Mouse (Mus musculus): ENCODE measurements around the gene Gm609. TPM values are rescaled to one million over a fixed set of nuclear protein-coding genes. Genes with fewer than 3 reads are reported as not detected.

Gene Gm609
- polyA plus RNA-seq, 1 experiment from 2014 or later: not detected

- no peak for ATAC-seq (ENCODE audit: low FRiP score)
Measured at GRCm38 (mm10) chr16:45389833-45390232, 102.9 kb downstream of the Gm609 start.

GRCm38 (mm10) chr16:45389041-45389440 is 103.7 kb downstream of the Gm609 start:
- Histone ChIP-seq H3K4me2 (replicated peaks) (no peak overlapping the region), H3K9ac (no peak overlapping the region), H3K27me3 (no peaks in the 10 kb centered on the region), H3K9me3 (replicated peaks) (no peaks in the 10 kb centered on the region), H3K4me1 (no peaks in the 10 kb centered on the region), H3K27ac (no peak overlapping the region), H3K4me3 (no peak overlapping the region), H3K36me3 (no peaks in the 10 kb centered on the region)
- ATAC-seq (ENCODE audit: low FRiP score): no peak
- 91% methylated on average over 2 of the region's 2 CpGs for WGBS

More at GRCm38 (mm10) chr16:45389833-45390232, 102.9 kb downstream of the Gm609 start:
- WGBS: 86% methylated on average over 2 of the region's 2 CpGs
- H3K27ac ChIP-seq: no peak overlapping the region
- no peaks in the 10 kb centered on the region for H3K4me1 ChIP-seq
- H3K36me3 ChIP-seq: peaks cover 7% of the 10 kb centered on the region; the same call in 1 of the 2 replicates
- H3K9me3 ChIP-seq (replicated peaks): no peaks in the 10 kb centered on the region
- H3K9ac ChIP-seq: no peak overlapping the region
- no peak overlapping the region for H3K4me2 ChIP-seq (replicated peaks)
- no peak overlapping the region for H3K4me3 ChIP-seq
- no peaks in the 10 kb centered on the region for H3K27me3 ChIP-seq

- no peaks in the 10 kb centered on the region for H3K9me3 ChIP-seq (replicated peaks)
- H3K4me3 ChIP-seq: no peak overlapping the region
- H3K4me2 ChIP-seq (replicated peaks): no peak overlapping the region
- ATAC-seq (ENCODE audit: low FRiP score): no peak
- H3K9ac ChIP-seq: no peak overlapping the region
- H3K36me3 ChIP-seq: peaks cover 9% of the 10 kb centered on the region; the same call in 1 of the 2 replicates
- 83% methylated on average over 3 of the region's 3 CpGs for whole genome bisulfite sequencing
- no peaks in the 10 kb centered on the region for H3K27me3 ChIP-seq
- H3K4me1 ChIP-seq: no peaks in the 10 kb centered on the region
- no peak overlapping the region for H3K27ac ChIP-seq
Measured at GRCm38 (mm10) chr16:45381811-45382210, 111.0 kb downstream of the Gm609 start.

- Histone ChIP-seq H3K27me3 (no peaks in the 10 kb centered on the region), H3K4me3 (no peak overlapping the region), H3K9me3 (replicated peaks) (no peaks in the 10 kb centered on the region), H3K4me2 (replicated peaks) (no peak overlapping the region), H3K4me1 (no peaks in the 10 kb centered on the region), H3K9ac (no peak overlapping the region), H3K27ac (no peak overlapping the region), H3K36me3 (peaks cover 9% of the 10 kb centered on the region; the same call in 1 of the 2 replicates)
- no peak for ATAC-seq (ENCODE audit: low FRiP score)
- WGBS: 90% methylated on average over 3 of the region's 3 CpGs
Measured at GRCm38 (mm10) chr16:45378959-45379358, 113.8 kb downstream of the Gm609 start.

- no peak for ATAC-seq (ENCODE audit: low FRiP score)
- 93% methylated on average over 5 of the region's 5 CpGs for WGBS
- no peaks in the 10 kb centered on the region for H3K27me3 ChIP-seq
Measured at GRCm38 (mm10) chr16:45378147-45378943, 114.4 kb downstream of the Gm609 start.

GRCm38 (mm10) chr16:45377332-45377731 is 115.4 kb downstream of the Gm609 start:
- Histone ChIP-seq H3K4me2 (replicated peaks) (no peak overlapping the region), H3K27ac (no peak overlapping the region), H3K4me1 (no peaks in the 10 kb centered on the region), H3K27me3 (no peaks in the 10 kb centered on the region), H3K9ac (no peak overlapping the region), H3K36me3 (0 out of 2 replicates have a peak, but pooled peaks cover 6% of the 10 kb centered on the region), H3K4me3 (no peak overlapping the region), H3K9me3 (replicated peaks) (no peaks in the 10 kb centered on the region)
- WGBS: 90% methylated on average over 4 of the region's 4 CpGs
- ATAC-seq (ENCODE audit: low FRiP score): no peak

More at GRCm38 (mm10) chr16:45378147-45378943, 114.4 kb downstream of the Gm609 start:
- no peaks in the 10 kb centered on the region for H3K4me1 ChIP-seq
- H3K4me3 ChIP-seq: no peak overlapping the region
- no peak overlapping the region for H3K27ac ChIP-seq
- H3K9me3 ChIP-seq (replicated peaks): no peaks in the 10 kb centered on the region
- H3K4me2 ChIP-seq (replicated peaks): no peak overlapping the region
- peaks cover 9% of the 10 kb centered on the region; the same call in 1 of the 2 replicates for H3K36me3 ChIP-seq
- no peak overlapping the region for H3K9ac ChIP-seq

- no peak overlapping the region for H3K9ac ChIP-seq
- 0 out of 2 replicates have a peak, but pooled peaks cover 5% of the 10 kb centered on the region for H3K36me3 ChIP-seq
- 61% methylated on average over 2 of the region's 2 CpGs for WGBS
- no peak overlapping the region for H3K4me3 ChIP-seq
- ATAC-seq (ENCODE audit: low FRiP score): no peak
- no peak overlapping the region for H3K27ac ChIP-seq
- H3K4me1 ChIP-seq: no peaks in the 10 kb centered on the region
- no peaks in the 10 kb centered on the region for H3K27me3 ChIP-seq
- H3K4me2 ChIP-seq (replicated peaks): no peak overlapping the region
- H3K9me3 ChIP-seq (replicated peaks): no peaks in the 10 kb centered on the region
Measured at GRCm38 (mm10) chr16:45376812-45377211, 116.0 kb downstream of the Gm609 start.

- H3K4me3 ChIP-seq: no peak overlapping the region
- no peaks in the 10 kb centered on the region for H3K36me3 ChIP-seq
- H3K9me3 ChIP-seq (replicated peaks): no peaks in the 10 kb centered on the region
- no peak overlapping the region for H3K9ac ChIP-seq
- no peaks in the 10 kb centered on the region for H3K27me3 ChIP-seq
- WGBS: 81% methylated on average over 4 of the region's 4 CpGs
- no peaks in the 10 kb centered on the region for H3K4me1 ChIP-seq
- no peak overlapping the region for H3K4me2 ChIP-seq (replicated peaks)
- no peak for ATAC-seq (ENCODE audit: low FRiP score)
- no peak overlapping the region for H3K27ac ChIP-seq
Measured at GRCm38 (mm10) chr16:45376294-45376693, 116.5 kb downstream of the Gm609 start.

- Histone ChIP-seq H3K4me2 (replicated peaks) (no peak overlapping the region), H3K4me1 (no peaks in the 10 kb centered on the region), H3K36me3 (no peaks in the 10 kb centered on the region), H3K27me3 (no peaks in the 10 kb centered on the region), H3K27ac (no peak overlapping the region), H3K4me3 (no peak overlapping the region), H3K9me3 (replicated peaks) (no peaks in the 10 kb centered on the region), H3K9ac (no peak overlapping the region)
- no peak for ATAC-seq (ENCODE audit: low FRiP score)
- 81% methylated on average over 2 of the region's 2 CpGs for WGBS
Measured at GRCm38 (mm10) chr16:45375506-45376225, 117.1 kb downstream of the Gm609 start.

- Histone ChIP-seq H3K27me3 (no peaks in the 10 kb centered on the region), H3K9me3 (replicated peaks) (no peaks in the 10 kb centered on the region), H3K4me3 (no peak overlapping the region), H3K9ac (no peak overlapping the region), H3K36me3 (no peaks in the 10 kb centered on the region), H3K4me2 (replicated peaks) (no peak overlapping the region), H3K27ac (no peak overlapping the region), H3K4me1 (no peaks in the 10 kb centered on the region)
- ATAC-seq (ENCODE audit: low FRiP score): no peak
- WGBS: 85% methylated on average over 2 of the region's 2 CpGs
Measured at GRCm38 (mm10) chr16:45374074-45374473, 118.7 kb downstream of the Gm609 start.

- Histone ChIP-seq H3K27ac (no peak overlapping the region), H3K9ac (no peak overlapping the region), H3K4me1 (no peaks in the 10 kb centered on the region), H3K4me2 (replicated peaks) (no peak overlapping the region), H3K36me3 (no peaks in the 10 kb centered on the region), H3K27me3 (no peaks in the 10 kb centered on the region), H3K4me3 (no peak overlapping the region), H3K9me3 (replicated peaks) (no peaks in the 10 kb centered on the region)
- no peak for ATAC-seq (ENCODE audit: low FRiP score)
- WGBS: 78% methylated on average over 1 of the region's 1 CpGs
Measured at GRCm38 (mm10) chr16:45371076-45371475, 121.7 kb downstream of the Gm609 start.

- Histone ChIP-seq H3K4me1 (no peaks in the 10 kb centered on the region), H3K36me3 (no peaks in the 10 kb centered on the region), H3K4me2 (replicated peaks) (no peak overlapping the region), H3K9me3 (replicated peaks) (no peaks in the 10 kb centered on the region), H3K27ac (no peak overlapping the region), H3K4me3 (no peak overlapping the region), H3K27me3 (no peaks in the 10 kb centered on the region), H3K9ac (no peak overlapping the region)
- WGBS: 79% methylated on average over 4 of the region's 4 CpGs
- ATAC-seq (ENCODE audit: low FRiP score): no peak
Measured at GRCm38 (mm10) chr16:45369285-45369965, 123.3 kb downstream of the Gm609 start.
